ENCODE assay signal across 8 mouse cellular contexts in the genomic region with DNA sequence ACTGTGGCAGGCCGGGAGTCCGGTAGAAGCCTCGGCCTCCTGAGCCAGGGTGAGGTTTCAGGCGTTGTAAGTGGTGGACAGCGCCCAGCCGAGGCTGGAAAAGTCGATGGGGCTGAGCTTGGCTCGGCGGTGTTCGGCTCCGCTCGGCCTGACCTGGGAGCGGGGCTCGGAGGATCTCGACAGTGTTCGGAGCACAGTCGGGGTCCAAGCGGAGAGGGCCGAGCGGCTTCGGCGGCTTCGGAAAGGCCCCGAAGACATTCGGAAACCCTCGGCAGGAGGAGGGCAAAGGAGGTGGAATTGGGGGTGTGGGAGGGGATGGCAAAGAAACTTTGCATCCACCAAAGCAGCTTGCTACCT. TPM values are rescaled to one million over a fixed set of nuclear protein-coding genes. Genes with fewer than 3 reads are reported as not detected.
DNase-seq lines count a peak whose midpoint lies in the region; ATAC-seq lines count a peak whose summit lies in the region.

No protein-coding gene starts in this region.

- H3K9ac ChIP-seq in intestine, embryonic 15.5 days: no peak overlapping the region

- peak overlapping the region; percentile 90 for H3K4me2 ChIP-seq in intestine, embryonic 15.5 days (replicated peaks)

- no peaks in the 10 kb centered on the region for H3K9me3 ChIP-seq in intestine, embryonic 15.5 days

- peak overlapping the region; percentile 65 for H3K4me3 ChIP-seq in intestine, embryonic 15.5 days (replicated peaks)

- DNase-seq in adrenal gland, adult 8-10 months: peak; percentile 83
- peak; percentile 79 for DNase-seq in embryo, embryonic 11.5 days (ENCODE audit: low read depth, low spot score)
- peak; percentile 88 to 92 for DNase-seq in gastrocnemius, postnatal 4 days (ENCODE audit: low spot score in 2 of 2)
- peak; percentile 62 to 88 for DNase-seq in left cerebral cortex, adult 9 months (ENCODE audit: low spot score in 2 of 2)
- DNase-seq in right cerebral cortex, postnatal 25 days: peak; percentile 87
- DNase-seq in natural killer cell, adult 2 months (ENCODE audit: low spot score in 2 of 2): no peak

- peaks cover 28% of the 10 kb centered on the region for H3K27me3 ChIP-seq in intestine, embryonic 15.5 days (replicated peaks)

- no peak overlapping the region for H3K27ac ChIP-seq in intestine, embryonic 15.5 days

- peaks cover 17% of the 10 kb centered on the region for H3K4me1 ChIP-seq in intestine, embryonic 15.5 days (replicated peaks)

- peak; percentile 83 for ATAC-seq in intestine, embryonic 15.5 days
- peak; percentile 83 for ATAC-seq in megakaryocyte progenitor cell, adult 5-6 weeks (replicated peaks; ENCODE audit: poor library complexity)

- no peaks in the 10 kb centered on the region for H3K36me3 ChIP-seq in intestine, embryonic 15.5 days

- 1% methylated on average over 26 of the region's 26 CpGs for WGBS in intestine, embryonic 15.5 days

RNA-seq across cellular contexts. Expression of a gene that starts 3.6 kb away (rescaled TPM):
- total RNA-seq in adrenal gland, adult 8-10 months (2022): 10 to 100 TPM; 29.7 to 54.8 (median 40.0) TPM
- 10 to 100 TPM; 13.4 TPM for total RNA-seq in gastrocnemius, postnatal 4 days (2021)
- 13.8 TPM in 2 replicates for polyA plus RNA-seq in intestine, embryonic 15.5 days (2015; fragmentation: Nextera tagmentation; extraction: Ambion mirVana)
- not detected in 2 replicates for total RNA-seq in megakaryocyte progenitor cell, adult 5-6 weeks (2015)
- not detected in 2 replicates for total RNA-seq in megakaryocyte progenitor cell, adult 5-6 weeks (2017)

Comparison
In these comparisons a context has a peak if more than half of its experiments do, and no peak if none do; other contexts are left out.
1. DNase-seq: peak in adrenal gland, adult 8-10 months (single experiment), embryo, embryonic 11.5 days (single experiment), gastrocnemius, postnatal 4 days (2 of 2), left cerebral cortex, adult 9 months (2 of 2) and right cerebral cortex, postnatal 25 days (single experiment); none in natural killer cell, adult 2 months (0 of 2).
2. RNA of a gene that starts 3.6 kb away (total RNA-seq): 29.7 to 54.8 TPM in adrenal gland, adult 8-10 months and 13.4 TPM in gastrocnemius, postnatal 4 days; not detected in megakaryocyte progenitor cell, adult 5-6 weeks; every median in the first group is over 10 times any median in the second.